Mouse (Mus musculus): ENCODE measurements around the gene Ncf1.

Gene Ncf1

DNA sequence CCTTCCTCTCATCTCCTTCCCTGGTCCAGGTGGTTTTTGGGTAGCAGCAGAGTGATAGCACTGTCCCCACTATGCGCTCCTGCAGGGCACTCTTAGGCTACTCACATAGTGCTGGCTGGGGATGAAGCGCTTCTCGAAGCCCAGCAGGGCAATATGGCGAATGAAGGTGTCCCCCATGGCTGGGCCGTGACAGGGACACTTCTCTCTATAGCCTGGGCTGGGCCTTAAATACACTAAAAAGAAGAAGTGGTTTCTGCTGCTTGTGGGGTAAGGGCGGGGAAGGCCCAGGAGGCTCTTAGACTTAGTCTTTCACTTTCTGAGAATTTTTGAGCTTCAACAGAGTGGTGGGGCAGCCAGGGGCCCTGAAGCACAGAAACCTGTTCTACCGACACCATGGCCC lies at the start of gene Ncf1:
Gene Ncf1 (minus strand): TSS at position 235 of the 400 bp plus-strand sequence.
- no peak for DNase-seq (ENCODE audit: extremely low spot score, low read depth, low spot score)

DNA sequence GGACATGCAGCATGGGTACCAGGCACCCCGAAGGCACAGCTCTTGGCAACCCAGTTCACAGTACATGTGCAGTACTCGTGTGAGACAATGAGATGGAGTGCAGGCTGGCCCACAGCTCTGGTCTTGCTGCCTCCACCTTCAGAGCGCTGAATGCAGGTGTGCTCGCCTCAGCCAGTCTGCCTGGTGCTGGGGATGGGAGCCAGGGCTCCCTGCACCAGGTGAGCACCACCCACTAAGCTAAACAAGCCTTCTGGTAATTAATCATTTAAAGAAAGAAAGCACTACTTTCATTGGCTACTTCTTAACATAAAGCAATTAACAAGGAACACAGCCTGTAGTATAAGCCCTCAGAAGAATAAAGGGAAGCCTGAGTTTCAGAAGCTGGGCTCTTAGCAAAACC lies 47.7 kb upstream of the Ncf1 start:
- DNase-seq (ENCODE audit: extremely low spot score, low read depth, low spot score): no peak

DNA sequence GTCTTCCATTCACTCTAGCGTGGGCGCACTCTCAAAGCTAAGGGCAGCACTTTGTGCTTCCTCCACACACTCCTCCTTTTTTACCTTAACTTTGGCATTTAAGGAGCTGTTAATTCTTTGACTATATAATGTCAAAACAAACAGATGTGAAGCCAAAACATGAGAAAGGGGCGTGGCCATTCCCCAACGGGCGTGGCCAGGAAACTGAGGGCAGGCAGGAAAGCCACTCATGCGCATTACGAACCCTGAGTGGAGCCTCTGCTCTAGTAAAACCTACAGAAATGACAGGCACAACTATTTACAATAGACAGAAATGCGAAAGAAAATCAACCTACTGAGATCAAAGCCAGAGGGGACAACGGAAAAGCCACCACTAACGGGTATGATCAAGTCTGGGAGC lies 46.1 kb upstream of the Ncf1 start:
- DNase-seq (ENCODE audit: extremely low spot score, low read depth, low spot score): no peak

DNA sequence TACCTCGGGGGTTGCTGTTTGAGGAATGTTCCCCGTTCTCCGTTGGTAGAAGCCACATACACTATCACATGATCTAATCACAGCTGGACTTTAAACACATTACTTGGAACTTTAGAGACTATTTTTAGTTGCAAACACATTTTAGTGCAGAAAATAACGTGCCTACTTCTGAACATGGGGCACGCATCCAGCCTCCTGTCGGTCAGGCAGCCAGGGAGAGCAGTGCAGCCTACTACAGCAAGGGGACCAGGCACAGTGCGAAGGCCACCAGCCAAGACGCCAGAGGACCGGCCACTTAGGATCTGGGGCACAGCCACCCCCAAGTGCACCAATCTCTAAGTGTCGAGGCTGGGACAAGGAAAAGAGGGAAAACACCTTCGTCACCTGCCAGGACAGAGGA lies 45.6 kb upstream of the Ncf1 start:
- no peak for DNase-seq (ENCODE audit: extremely low spot score, low read depth, low spot score)

DNA sequence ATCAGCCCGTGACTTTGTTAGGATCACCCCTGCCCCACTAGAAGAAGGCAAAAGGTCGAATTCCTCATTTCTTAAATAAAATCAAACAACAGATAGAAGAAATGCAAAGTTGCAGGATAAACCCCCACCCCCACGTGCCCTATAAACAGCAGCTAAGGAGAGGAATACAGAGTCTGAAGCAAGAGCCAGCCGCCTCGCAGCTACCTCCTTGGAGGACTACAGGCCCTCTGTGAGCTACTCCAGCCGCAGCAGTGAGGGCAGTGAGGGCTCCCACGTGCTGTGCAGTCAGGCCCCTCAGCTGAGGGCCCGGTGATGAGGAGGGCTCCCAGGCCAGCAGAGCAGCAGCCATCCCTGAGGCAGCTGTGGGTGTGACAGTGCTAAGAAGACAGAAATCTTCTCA lies 44.3 kb upstream of the Ncf1 start:
- DNase-seq (ENCODE audit: extremely low spot score, low read depth, low spot score): no peak

DNA sequence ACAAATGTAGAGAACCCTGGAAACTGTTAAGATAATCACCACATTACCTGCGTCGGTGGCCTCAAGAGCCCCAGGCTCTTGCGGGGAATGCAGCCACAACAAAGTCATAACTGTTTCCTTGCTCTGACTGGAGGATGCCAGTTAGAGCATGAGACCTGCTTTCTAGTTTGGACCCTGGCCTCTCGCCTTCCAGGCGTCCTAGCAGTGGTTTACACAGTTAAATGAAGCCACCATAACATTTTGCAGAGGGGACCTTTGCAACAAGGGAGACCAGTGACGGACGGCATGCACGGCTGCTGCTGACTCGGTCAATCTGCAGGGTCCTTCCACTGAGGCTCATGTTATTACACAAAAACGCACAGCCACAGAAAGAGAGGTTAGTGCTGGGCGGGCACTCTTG lies 43.3 kb upstream of the Ncf1 start:
- no peak for DNase-seq (ENCODE audit: extremely low spot score, low read depth, low spot score)

DNA sequence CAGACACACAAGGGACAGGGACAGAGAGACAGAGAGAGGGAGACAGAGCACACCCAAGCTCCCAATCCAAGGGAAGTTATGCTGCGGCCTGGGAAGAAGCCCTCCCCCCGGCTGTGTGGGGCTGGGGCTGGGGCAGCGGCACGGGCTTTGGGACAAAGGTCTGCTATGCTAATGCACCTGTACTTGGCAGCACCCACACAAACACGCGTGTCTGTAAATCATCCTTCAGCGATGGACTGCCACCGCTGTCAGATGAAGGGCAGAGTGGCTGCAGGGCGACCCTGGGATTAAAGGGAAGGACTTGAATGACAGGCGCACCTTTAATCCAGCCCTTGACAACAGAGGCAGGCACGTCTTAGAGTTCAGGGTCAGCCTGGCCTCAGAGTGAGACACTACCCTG lies 42.0 kb upstream of the Ncf1 start:
- DNase-seq (ENCODE audit: extremely low spot score, low read depth, low spot score): no peak

DNA sequence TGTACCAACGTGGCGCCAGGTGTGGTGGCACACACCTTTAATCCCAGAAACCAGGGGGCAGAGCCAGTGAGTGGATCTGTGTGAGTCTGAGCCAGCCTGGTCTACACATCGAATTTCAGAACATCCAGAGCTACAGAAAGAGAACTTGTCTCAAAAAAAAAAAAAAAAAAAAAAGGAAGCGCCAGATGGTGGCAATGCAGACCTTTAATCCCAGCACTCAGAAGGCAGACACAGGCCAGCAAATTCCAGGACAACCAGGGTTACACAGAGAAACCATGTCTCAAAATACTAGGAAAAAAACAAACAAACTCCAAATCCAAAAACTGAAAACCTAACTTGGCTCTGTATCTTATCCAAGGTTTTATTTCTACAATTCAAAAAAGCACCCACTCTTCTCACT lies 41.1 kb upstream of the Ncf1 start:
- no peak for DNase-seq (ENCODE audit: extremely low spot score, low read depth, low spot score)

DNA sequence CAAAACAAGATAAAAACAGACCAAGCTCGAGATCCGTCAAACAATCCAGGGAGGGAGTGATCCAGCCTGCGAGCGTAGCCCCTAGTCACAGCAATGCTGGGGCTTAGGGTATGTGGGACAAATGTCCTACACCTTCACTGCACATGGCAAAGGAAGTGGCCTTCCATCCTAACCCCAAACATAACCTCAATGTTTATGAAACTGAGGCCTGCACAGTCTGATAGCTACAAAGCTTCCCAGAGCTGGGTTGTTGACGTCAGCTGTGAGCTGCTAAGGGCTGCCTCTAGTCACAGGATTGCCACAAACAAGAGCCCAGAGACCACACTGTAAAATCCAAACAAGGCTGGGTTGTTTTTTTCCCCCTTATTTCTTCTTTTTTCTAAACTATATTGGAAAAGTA lies 40.3 kb upstream of the Ncf1 start:
- no peak for DNase-seq (ENCODE audit: extremely low spot score, low read depth, low spot score)

DNA sequence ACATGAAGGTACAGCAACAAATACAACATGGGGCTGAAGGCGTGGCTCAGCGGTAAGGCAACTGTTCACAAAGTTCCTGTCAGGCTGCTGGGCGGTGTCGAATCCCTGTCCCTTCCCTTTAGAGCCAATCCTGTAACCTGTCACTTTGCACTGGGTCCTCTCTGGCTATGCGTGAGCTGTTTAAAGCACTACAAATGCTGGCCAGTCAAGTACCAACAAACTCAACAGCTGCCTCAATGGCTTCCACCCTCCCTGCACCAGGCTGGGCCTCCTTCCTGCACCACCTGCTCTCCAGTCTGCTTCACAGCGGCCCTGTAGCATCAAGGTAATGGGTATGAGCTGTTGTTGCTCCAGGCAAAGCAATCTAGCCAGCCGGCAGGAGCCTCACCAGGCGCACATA lies 39.3 kb upstream of the Ncf1 start:
- DNase-seq (ENCODE audit: extremely low spot score, low read depth, low spot score): no peak

DNA sequence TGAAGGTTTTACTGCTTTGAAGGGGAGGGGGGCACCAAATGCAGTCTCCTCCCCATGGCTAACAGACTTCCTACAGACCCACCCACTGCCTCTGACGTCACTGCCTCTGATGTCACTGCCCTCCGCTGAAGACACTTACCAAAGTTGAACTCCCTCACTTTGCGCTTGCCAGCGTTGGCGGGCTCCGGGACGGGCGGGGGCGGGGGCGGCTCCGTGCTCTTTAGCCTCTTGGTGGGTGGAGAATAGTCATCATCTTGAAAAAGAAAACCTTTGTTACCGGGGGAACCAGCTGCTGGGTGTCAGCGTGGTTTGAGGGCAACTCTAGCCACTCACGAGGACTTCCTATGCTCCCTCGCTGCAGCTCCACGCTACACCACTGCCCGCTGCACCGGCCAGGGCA lies 37.0 kb upstream of the Ncf1 start:
- no peak for DNase-seq (ENCODE audit: extremely low spot score, low read depth, low spot score)

DNA sequence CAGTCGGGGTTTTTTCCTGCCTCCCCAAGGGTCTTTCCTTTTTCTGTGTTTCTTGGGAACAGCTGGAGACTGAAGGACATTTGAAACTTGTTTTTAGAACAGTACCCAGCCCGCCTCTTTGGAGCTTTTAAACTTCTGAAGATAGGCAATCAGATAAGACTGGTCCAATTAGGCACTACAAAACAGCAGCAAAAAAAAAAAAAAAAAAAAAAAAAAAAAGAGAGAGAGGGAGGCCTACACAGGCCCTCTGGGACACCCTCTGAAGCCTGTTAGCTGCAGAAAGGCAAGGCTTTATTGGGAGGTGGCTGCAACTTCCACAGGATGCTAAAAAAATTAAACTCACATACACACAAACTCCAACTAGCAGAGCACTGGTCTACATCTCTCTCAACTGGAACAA lies 36.5 kb upstream of the Ncf1 start:
- DNase-seq (ENCODE audit: extremely low spot score, low read depth, low spot score): no peak

DNA sequence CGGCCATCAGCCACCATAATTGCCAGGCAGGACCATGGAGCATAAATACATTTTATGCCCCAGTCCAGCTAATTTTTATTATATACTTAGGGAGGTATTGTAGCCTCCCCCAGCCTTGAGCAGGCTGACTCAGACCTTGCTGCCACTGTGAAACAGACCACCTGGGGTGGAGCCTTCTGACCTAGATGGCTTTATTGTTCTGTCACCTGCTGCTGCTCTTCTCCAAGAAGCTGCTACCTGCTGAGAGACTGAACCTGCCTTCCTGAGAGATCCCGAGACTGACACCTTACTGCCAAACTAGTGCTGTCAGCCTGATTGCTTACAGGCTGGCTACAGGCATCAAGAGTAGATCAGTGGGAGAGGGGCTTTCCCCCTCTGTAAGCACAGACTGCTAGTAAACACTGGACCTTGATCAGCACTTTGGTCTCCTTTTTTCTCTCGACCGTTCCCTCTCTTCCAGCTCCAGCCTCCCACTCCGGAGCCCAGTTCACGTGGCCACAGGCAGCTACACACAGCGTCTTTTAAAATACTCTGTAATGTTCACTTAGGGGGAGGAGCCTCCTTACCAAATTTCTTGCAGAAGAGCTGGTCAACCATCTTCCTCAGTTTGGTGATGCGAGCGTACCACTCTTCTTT lies 30.7 kb upstream of the Ncf1 start:
- no peak for DNase-seq (ENCODE audit: extremely low spot score, low read depth, low spot score)

DNA sequence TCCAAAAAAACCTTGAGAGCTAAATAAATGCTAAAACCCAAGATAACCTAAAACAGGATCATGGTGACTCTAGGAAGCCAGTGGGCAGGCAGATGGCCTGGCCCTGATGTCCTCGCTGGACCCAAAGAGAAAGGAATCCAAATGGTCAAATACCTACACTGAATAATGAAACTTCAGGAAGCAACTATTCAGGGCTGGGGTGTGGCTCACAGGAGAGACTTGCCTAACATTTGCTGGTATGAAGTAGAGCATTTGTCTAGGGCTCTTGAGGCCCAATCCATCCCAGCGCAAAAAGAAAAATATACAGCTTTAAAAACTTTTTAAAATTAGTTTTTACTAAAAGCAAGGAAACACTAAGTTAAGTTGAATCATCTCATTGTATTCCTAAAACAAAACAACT lies 29.5 kb upstream of the Ncf1 start:
- DNase-seq (ENCODE audit: extremely low spot score, low read depth, low spot score): no peak

DNA sequence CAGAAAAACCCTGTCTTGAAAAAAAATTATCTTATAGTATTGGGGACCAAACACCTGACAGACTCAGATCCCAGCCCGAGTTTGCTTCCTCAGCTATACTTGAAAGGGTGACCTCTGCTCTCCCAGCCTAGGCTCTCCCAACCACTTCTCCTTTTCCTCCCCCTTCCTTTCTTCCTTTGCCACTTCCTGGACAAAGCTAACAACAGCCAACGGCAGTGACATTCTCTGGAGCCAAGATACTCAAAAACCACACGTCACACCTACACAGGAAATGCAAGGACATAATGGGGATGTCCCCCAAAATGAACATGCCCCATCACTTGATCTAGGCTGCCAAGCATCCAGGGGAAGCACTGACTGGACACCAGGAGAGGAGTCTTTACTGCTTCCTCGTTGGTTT lies 29.0 kb upstream of the Ncf1 start:
- DNase-seq (ENCODE audit: extremely low spot score, low read depth, low spot score): no peak

DNA sequence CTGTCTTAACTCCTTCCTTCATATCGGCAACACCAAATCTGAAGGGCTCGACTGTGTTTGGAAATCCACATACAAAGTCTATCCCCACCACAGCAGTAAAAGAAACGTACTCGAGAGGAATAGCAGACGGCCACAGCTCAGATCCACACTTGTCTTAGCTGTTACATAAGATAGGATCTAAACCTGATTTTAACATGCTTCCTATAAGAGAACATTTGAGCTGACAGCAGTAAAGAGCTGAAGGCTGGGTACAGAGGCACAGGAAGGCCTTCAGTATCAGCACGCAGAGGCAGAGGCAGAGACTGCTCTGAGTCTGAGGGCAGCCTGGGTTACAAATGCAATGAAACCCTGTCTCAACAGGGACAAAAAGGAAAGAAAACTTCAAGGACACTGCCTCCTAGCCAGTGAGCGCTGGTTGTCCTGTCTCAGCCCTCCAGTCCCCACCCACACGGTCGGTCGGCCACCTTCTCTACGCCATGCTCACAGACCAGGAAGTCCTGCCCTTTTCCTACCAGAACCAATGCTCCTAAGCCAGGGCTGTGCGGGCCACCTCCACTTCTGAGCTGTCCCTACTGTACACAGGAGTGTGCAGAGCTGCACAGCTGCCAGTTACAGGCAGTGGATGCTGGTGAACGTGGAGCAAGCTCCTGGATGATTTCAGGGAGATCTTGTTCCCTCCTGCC lies 28.1 kb upstream of the Ncf1 start:
- DNase-seq (ENCODE audit: extremely low spot score, low read depth, low spot score): no peak

DNA sequence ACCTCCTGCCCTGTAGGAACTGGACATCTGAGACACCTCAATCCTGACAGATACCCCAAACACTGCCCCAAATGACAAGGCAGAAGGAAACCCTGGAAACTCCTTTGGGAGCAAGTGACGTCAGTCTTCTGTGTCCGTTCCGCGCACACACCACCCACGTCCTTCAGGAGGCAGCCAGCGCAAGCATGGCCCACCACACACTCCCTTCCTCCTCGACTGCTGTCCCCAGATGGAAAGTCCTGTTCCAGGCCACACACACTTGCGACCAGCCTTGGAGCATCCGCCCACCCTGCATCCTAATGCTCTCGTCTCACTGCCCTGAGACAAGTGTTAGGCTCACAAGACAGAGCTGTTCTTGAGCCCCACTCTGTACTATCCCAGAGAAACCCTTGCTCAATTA lies 25.9 kb upstream of the Ncf1 start:
- DNase-seq (ENCODE audit: extremely low spot score, low read depth, low spot score): no peak

DNA sequence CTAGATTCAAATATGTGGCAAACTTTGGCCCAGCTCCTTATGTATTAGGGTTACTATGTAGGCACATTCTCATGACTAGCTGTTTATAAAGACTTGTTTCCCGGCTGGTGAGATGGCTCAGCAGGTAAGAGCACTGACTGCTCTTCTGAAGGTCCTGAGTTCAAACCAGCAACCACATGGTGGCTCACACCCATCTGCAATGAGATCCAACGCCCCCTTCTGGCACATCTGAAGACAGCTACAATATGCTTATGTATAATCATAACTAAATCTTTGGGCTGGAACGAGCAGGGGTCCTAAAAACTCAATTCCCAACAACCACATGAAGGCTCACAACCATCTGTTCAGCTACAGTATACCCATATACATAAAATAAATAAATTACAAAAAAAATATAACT lies 24.4 kb upstream of the Ncf1 start:
- DNase-seq (ENCODE audit: extremely low spot score, low read depth, low spot score): no peak

DNA sequence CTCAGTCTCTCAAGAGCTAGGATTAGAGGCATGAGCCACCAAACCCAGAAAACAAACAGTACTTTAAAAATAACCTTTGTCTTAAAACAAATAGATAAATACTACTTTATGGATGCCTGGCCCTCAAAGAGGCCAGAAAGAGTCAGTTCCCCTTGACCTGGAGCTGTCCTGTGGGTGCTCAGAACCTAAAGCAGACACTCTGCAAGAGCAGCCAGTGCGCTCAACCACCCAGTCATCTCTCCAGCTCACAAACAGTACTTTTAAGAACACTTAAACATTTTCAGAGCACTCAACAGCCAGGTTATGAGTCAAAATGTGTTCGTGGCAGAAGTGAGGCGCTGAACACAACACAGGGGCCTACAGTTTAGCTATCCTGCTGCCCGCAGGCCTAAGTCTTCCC lies 21.7 kb upstream of the Ncf1 start:
- DNase-seq (ENCODE audit: extremely low spot score, low read depth, low spot score): no peak

DNA sequence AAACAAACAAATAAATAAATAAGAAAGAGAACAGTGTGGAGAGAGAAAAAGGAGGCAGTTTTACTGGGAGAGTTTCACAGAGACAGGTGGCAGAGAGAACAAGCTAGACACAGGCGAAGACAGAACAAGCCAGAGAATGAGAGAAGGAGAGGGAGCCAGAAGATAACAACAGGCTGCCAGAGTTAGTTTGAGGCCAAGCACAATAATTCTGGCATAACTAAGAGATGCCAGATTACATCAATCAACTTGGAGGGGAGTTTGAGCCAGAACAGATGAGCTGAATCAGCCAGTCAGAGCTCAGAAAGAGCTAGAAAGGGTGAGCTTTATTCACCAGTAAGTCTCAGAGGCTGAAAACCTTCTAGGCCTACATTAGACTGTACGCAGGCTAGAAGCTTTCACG lies 21.2 kb upstream of the Ncf1 start:
- no peak for DNase-seq (ENCODE audit: extremely low spot score, low read depth, low spot score)

DNA sequence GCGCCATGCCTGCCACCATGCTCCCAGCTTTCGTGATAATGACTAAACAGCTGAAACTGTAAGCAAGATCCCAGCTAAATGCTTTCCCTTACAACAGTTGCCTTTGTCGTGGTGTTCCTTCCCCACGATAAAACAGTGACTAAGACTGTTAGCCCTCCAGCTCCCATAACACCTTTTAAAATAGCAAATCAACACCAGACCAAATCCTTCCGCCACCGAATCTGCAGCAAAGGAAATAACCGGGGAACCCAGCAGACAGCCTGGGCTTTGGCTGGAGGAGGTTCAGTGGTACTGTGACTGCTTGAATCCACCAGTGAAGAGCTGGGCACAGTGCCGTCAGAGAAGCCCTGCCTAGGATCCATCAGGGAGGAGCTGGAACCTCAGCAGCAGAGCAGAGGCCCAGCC lies 19.8 kb upstream of the Ncf1 start:
- no peak for DNase-seq (ENCODE audit: extremely low spot score, low read depth, low spot score)

DNA sequence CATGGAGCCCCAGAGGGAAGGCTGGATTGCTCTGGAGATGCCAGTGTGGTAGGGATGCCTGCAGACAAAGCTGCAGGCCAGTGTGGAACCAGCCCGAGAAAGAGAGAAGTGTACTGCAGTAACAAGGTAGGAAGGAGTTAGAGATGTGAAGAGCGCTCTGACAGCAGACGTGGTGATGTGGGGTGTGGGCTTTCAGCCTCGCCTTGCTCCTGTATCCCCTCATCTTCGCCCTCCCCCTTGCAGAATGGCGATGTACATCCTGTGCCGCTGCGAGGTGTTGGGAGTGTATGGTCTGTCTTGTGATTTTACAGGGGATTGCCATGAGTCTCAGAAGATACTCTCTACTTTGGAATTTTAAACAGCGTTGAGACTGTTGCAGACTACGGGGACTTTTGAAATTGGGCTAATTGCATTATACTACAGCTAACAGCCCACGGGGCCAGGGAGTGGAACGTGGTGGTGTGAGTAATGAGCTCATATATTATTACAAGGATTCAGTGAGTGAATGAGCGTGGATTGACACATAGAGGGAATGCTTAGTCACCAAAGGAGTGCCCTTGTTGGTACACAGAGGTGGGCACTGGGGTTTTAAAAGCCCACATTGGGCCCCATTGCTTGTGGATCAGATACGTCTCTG lies 19.3 kb upstream of the Ncf1 start:
- no peak for DNase-seq (ENCODE audit: extremely low spot score, low read depth, low spot score)

DNA sequence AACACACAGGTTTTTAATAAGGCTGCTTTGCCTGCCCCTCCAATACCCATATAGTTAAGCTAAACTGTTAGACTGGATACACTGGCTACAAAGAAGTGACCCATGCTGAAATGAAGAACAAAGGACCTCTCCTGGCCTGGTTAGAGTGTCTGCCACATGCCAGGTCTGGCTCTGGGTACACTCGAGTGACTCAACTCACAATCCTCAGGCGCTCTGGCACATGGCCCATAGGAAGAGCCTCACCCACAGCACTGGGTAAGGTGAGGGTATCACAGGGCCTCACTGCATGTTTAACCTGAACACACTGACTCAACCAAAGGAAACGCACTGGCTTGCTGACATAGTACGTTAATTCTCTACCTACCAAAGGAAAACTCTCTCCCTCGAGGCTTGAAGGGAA lies 16.7 kb upstream of the Ncf1 start:
- DNase-seq (ENCODE audit: extremely low spot score, low read depth, low spot score): no peak

Measured in hindlimb bud, embryonic 11.5 days (tissue).